Mouse (Mus musculus): ENCODE results near the gene Vapb.

The Vapb gene

DNA sequence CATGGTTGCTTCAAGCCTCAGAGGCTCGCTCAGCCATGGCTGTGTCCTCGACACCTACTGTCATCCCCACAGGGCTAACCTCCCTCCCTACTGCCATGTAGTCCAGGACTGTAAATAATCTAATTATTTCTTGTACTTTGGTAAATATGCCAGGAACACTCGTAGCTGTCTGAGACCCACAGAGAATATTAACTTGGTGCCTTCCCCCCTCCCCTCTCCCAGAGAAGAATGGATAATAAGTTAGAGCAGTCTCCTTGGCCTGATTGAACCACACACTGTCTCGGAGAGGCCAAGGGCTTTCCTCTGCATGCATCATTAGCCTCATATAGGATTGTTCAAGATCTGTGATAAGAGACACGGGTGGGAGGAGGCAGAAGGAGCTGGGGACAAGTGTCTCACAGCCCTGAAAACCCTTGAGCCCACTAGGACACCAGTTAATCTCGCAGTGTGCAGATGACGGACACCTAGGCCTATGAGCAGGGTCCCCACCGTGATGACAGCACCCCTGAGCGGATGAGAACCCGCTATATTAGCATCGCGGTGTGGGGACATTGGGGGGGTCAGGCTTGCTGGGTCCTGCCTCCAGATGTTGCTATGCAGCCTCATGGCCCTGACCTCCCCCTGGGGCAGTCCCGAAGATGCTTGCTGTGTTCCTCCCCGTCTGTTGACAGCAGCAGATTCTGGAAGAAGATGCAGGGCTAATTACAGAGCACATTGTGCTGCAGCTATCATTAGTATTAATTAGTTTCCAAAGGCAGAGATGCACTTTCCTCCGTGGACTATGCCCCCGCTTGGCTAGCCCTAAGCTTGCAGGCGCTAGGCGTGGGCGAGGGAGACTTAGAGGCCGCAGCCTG is 54.8 kb downstream of the Vapb start:
- DNase-seq (ENCODE audit: low spot score in 2 of 2) = no peak

DNA sequence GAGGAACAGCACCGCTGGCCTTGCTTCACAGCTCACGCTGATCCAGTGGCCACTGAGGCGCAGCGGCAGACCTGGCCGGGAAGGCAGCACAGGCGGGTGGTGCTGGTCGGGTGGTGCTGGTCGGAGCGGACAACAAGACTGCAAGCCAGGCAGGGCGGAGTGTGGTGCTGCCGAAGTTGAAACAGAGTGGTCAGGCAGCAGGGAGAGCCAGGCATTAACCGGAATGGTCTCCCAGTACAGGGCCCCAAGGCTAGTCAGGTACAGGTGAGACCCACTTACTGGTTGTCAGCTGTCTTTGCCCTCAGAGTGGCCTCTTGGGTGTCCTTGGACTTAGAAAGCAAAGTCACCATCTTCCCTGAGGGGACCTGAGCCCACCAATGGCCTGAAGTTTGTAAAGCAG is 56.7 kb downstream of the Vapb start:
- no peak for DNase-seq (ENCODE audit: low spot score in 2 of 2)

DNA sequence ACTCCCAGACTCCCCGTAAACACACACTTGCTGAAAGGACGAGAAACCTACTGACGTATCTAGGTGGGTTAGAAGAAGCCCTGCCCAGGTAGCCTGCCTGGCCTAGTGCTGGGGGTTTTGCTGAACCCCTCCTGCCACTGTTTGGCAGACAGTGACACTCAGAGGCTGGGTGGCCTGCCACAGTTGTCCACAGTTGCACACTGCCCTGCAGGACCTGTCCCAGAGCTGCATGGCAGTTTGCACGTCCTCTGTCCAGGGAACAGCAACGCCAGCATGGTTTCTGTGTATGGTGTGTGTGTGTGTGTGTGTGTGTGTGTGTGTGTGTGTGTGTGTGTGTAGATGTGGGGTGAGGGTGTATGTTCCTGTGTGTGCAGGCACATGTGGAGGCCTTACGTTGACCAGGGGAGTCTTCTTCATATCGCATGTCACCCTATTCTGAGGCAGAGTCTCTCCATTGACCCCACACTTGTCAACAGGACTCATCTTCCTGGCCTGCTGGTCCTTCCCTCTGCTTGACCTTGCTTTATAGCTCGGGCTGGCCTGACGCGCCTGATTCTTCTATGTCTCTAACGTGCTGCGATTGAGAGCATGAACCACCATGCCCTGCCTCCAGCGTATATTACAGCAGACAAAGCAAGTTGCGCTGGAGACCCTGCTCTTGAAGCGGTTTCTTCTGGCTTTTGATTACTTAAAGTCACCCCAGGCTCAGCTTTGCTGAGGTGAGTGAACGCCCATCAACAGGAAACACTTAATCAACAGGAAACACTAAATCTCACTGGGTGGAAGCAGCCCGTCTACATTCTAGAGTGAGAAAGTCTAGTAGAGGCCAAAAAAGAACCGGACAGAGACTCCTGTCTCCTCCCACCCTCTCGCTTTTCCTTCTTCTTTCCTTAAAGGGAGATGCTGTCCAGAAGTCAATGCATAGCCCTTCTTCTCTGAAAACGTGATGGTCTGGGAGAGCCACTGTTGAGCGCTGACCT is 57.5 kb downstream of the Vapb start:
- peak in 1 of 2 experiments; percentile 21 for DNase-seq (ENCODE audit: low spot score in 2 of 2)

- DNase-seq (ENCODE audit: low spot score in 2 of 2) = no peak
These were observed 58.7 kb downstream of the Vapb start for GRCm38 (mm10) chr2:173795801-173796673.

GRCm38 (mm10) chr2:173796674-173796963 is 59.3 kb downstream of the Vapb start:
- DNase-seq (ENCODE audit: low spot score in 2 of 2) = no peak

DNA sequence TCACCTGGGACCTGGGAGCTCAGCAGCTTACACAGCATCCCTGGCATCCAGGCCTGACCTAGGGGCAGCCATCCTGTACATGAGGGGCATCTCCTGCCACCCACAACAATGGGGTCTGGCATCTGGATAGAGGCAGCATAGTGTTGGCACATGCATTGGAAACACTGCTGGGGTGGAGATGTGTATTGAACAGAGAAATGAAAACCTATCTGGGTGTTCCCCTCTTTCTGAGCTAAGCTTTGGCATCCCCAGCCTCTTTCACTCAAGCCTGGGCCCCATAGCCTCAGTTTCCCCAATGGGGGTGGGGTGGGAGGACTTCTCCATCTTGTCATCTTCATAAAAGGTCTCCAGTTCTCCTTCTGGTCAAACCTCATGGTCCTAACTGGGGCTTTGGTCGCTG is 62.2 kb downstream of the Vapb start:
- no peak for DNase-seq (ENCODE audit: low spot score in 2 of 2)

DNA sequence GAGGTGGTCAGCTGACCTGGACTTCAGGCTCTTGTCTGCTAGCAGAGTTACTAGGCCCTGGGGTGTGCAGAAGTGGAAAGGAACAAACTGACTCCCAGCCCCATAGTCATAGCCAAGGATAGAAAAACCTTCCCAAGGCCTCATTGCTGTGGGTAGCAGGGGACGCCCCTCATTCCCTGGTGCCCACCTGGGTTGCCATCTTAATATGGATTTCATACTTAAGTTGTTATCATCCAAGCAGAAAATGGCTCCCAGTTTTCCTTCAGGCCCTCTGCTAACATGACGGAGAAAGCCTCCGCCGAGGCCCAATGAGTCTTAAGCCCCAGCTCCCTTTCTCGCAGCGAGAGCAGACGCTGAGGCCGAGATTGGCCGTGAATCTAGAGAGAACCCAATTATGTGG is 63.3 kb downstream of the Vapb start:
- no peak for DNase-seq (ENCODE audit: low spot score in 2 of 2)

- no peak for DNase-seq (ENCODE audit: low spot score in 2 of 2)
These were observed 64.1 kb downstream of the Vapb start for GRCm38 (mm10) chr2:173801405-173801876.

DNA sequence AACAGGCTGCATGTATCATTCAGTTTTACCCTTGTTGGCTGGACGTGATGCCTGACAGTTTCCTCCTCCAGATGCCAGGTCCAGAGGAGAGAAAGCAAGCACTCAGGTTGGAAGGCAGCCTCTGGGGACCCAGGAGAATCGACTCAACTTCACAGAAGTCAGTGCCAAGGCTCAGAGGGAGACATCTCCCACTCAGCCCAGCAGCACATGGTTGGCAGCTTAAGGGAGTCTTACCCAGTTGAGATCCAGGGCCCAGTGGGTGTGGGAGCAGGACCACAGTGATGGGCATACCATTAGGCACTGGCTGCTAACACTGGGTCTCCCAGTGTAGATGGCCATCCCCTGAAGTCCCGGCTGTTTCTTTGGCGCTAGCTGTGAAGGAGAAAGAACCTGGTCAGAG is 64.9 kb downstream of the Vapb start:
- DNase-seq (ENCODE audit: low spot score in 2 of 2) = no peak

DNA sequence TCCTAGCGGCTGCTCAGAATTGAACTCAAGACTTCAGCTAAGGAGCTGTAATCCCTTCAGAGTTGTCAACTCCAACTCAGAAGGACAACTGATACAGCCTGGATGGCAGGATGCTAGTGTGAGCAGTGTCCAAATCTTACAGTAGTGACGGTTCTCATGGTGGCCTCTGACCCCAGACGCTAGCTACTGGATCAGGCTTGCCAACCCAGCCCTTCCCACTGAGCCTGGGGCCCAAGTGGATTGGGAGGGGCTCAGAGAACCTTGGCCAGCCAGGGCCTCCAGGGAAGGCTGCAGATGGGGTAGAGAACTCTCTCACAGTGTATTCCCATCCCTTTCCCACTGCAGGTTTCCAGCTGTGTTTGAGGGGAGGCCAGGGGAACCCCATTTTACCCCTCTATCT is 65.6 kb downstream of the Vapb start:
- no peak for DNase-seq (ENCODE audit: low spot score in 2 of 2)

- no peak for DNase-seq (ENCODE audit: low spot score in 2 of 2)
These were observed 66.5 kb downstream of the Vapb start for GRCm38 (mm10) chr2:173803827-173804226.

DNA sequence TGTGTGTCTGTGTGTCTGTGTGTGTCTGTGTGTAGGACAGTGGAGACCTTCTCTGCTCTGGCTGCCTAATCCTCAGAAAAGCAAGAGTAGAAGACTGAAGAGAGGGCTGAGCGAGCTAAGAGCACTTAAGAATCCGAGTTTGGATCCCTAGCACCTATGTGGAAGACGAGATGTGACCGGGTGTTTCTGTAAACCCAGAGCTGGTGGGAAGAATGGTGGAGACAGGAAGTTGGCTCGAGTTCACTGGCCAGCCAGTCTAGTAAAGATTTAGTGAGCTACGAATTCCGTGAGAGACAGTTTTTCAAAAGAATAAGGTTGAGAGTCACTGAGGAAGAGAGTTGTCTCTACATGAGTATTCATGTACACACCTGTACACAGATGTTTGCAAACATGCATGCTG is 69.3 kb downstream of the Vapb start:
- DNase-seq (ENCODE audit: low spot score in 2 of 2) = no peak

DNA sequence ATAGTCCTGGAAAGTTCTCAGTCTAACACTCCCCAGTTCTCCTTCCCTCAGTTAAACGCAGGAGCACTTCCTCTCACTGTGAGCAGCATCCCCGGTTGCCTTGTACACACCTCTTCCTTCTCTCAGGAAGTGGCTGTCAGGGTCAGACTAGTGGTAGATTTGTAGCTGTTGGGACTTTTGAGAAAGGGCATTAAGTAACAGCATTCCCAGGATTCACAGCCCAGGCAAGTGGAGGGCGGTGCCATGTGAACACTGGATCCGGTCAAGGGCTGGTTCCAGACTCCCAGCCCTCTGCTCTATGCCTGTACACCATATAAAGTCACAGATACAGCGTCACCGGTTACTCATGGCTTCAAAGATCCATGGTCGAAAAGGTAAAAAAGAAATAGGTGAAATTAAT is 71.6 kb downstream of the Vapb start:
- DNase-seq (ENCODE audit: low spot score in 2 of 2) = no peak

DNA sequence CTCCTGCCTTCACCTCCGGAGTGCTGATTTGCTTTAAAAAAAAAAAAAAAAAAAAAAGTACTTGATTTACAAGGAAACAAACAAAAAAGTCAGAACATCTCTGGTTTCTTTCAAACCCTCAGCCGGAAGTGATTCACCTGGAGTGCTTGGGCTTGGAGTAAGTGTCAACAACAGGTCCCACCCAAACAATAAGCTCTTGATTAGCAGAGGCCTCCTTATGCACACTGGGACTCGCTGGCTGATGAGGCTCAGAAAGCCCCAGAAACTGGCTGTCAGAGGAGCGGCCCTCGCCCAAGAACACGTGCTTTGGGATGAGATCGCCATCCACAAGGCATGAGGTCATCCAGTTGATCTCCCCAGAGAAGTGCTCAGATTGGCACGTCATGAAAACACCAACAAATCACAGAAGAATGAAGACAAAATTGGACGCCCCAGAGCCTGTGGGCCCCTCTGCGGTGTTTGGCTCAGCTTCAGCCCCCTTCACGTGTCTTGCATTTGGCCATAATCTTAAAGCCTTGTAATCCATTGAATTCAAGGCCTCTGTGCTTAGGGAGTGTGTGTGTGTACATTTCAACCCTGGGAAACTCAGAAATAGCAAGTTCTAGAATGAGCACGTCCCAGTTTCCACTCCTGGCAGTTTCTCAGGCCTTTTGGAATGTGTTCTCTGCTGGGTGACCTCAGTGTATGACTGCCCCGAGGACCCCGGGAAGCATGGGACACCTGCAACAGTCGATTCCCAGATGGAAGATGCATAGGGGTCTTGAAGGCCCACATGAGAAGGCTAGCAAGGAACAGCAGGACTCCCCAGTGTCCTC is 72.9 kb downstream of the Vapb start:
- no peak for DNase-seq (ENCODE audit: low spot score in 2 of 2)

GRCm38 (mm10) chr2:173810851-173811130 is 73.5 kb downstream of the Vapb start:
- DNase-seq (ENCODE audit: low spot score in 2 of 2) = no peak

GRCm38 (mm10) chr2:173811850-173812249 is 74.5 kb downstream of the Vapb start:
- DNase-seq (ENCODE audit: low spot score in 2 of 2) = no peak

DNA sequence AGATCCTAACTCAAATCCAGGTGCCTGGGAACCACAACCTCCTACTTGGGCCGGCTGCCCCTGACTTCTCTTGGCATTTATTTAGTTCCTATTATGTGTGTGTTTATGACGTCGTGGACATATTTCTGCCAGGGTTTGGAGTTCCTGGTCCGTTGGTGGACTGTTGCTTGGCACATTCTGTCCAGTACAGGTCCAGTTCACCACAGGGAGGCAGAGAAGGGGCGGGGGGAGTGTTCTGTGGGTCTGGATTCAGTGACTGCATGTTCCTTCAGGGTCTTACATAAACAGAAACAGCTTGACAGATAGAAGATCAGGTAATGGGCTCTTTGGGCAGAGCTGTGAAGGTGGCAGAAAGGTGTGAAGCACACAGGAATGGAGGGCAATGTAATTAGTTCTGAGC is 75.8 kb downstream of the Vapb start:
- no peak for DNase-seq (ENCODE audit: low spot score in 2 of 2)

DNA sequence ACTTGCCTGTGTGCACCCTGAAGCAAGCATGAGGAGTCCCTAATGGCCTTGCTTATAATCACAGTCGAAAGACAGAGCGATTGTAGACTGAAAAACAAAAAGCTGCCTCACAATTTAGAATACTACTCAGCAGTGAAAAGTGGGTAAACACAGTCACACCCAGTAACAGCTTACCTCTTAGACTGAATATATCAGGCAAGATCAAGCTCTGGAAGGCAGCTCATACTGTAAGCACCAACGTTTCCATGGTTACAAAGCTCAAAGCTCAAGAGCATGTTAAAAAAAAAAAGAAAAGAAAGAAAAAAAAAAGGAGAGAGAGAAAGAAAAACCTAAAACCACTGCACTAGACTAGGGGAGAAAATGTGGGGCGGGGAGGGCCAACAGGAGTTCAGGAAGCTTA is 89.0 kb downstream of the Vapb start:
- DNase-seq (ENCODE audit: low spot score in 2 of 2) = no peak

DNA sequence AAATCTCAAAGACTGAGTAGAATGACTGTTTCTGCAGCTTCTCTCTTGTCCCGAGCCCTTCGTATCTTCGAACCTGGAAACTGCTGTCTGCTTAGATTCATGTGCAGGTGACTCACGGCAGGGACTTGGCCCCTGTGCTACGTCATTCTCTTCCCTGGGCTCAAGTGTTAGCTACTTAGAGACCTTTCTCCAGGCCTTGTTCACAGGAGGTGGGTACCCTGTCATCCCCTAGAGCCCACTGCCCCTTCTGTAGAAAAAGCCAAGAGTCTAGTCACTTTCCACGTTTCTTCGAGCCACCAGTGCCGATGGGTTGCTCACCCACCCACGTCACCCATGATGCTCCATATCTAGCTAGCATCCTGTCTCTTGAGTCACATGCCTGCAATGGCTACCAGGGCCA is 89.9 kb downstream of the Vapb start:
- no peak for DNase-seq (ENCODE audit: low spot score in 2 of 2)

GRCm38 (mm10) chr2:173828134-173828533 is 90.8 kb downstream of the Vapb start:
- no peak for DNase-seq (ENCODE audit: low spot score in 2 of 2)

DNA sequence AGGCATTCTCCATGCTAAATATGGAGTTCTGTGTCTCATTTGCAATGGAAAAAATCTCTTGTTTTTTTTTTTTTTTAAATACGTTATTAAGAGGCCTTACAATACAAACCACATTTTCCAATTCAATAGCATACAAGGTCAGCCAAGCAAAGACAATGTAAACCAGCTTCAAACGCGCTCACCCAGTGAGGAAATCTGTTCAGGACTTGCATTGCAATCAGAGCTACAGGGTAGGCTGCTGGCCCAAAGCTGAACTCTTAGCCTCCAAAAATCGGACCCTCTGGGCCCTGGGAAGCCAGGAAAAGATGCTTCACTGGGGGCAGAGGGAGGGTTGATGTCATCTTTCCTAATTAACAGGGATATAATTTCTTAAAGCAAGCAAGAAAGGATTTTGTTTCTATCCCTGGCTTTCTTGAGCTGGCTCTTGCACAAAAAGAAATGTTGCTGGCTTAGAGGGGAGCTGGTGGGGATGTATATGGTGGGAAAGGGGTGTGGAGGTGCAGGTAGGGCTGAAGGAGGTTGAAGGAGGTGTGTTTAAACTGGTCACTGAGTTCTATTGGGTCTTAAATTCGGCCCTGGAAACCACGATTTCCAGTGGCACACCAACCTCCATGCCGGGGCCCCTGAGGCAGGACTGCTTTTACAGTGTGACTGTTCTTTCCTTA is 95.6 kb downstream of the Vapb start:
- DNase-seq (ENCODE audit: low spot score in 2 of 2) = no peak

All from natural killer cell, adult 2 months (primary cell).